Mouse (Mus musculus) liver, adult 2 months (tissue): ENCODE results near the gene Hs3st2.

Experiments used
- CTCF ChIP-seq: fragments of 200-500 bp; IDR thresholded peaks from 2 replicates; pipeline ENCODE4 v1.5.1; 2011; ENCODE audit warnings: low read depth, low read length, control low read depth
- POLR2A ChIP-seq: fragments of 200-500 bp; IDR thresholded peaks from 2 replicates; pipeline ENCODE4 v1.6.1; 2011; ENCODE audit warnings: low read length, control low read depth; ENCODE audit not compliant: insufficient read depth; ENCODE audit errors: extremely low read depth

GRCm38 (mm10) chr7:121436884-121437283 lies 45.2 kb downstream of the Hs3st2 start:
- TF ChIP-seq CTCF (no peak), POLR2A (no peak)
